Mouse (Mus musculus): Measurements from ENCODE around the gene Tmed8. TPM values are rescaled to one million over a fixed set of nuclear protein-coding genes. Genes with fewer than 3 reads are reported as not detected.

Gene Tmed8
- total and polyA plus RNA-seq, 3 experiments, result 27.3 to 34.8 (median 27.9) TPM

DNA sequence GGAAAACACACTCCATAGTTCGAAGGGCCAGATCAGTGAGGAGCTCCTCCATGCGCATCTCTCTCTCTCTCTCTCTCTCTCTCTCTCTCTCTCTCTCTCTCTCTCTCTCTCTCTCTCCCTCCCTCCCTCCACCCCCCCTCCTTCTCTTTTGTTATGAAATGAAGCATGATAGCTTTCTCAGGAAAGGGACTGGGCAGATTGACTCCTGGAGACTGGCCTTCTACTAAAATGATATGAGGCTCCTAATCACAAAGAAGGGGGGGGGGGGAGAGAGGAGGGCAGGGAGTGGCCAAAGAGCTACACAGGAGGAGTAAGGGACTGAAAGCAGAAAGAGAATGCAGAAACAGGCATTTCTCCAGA lies 61.9 kb downstream of the Tmed8 start:
- Histone ChIP-seq H3K4me3 (replicated peaks in 1 of 3; ENCODE audit: low read depth in 2 of 3, low read length in 2 of 3, poor library complexity in 1 of 3) (no peak overlapping the region), H3K4me2 (ENCODE audit: insufficient read depth, low read depth, poor library complexity, severe bottlenecking) (no peak overlapping the region), H3K9me3 (replicated peaks; ENCODE audit: low read length) (no peaks in the 10 kb centered on the region), H3K79me2 (replicated peaks; ENCODE audit: control insufficient read depth, extremely low read depth, insufficient read depth, poor library complexity, severe bottlenecking) (no peaks in the 10 kb centered on the region), H3K9ac (ENCODE audit: insufficient read depth, low read depth) (no peak overlapping the region), H3K36me3 (replicated peaks in 1 of 2; ENCODE audit: control insufficient read depth in 1 of 2, insufficient read depth in 1 of 2, low read length in 1 of 2) (peaks cover 8 to 31% of the 10 kb centered on the region in 2 experiments), H3K4me1 (ENCODE audit: control insufficient read depth in 1 of 2, insufficient read depth in 2 of 2) (peaks cover 0 to 3% of the 10 kb centered on the region in 2 experiments; a peak in 1 of 4 replicates), H3K27me3 (replicated peaks) (no peaks in the 10 kb centered on the region), H3K27ac (ENCODE audit: insufficient read depth, low read depth) (no peak overlapping the region)
- dilution Hi-C loops (cut with MboI; ENCODE audit: extremely low pct_ligation_motif_present, extremely low pct_unique_long_range_greater_than_20kb, low sequenced_read_pairs), result no loop called here
- in situ Hi-C loops (cut with MboI; ENCODE audit: low pct_ligation_motif_present, low pct_unique_long_range_greater_than_20kb, low sequenced_read_pairs), result no loop called here
- no peak for TF ChIP-seq IRF4 (IDR thresholded peaks at IDR 0.05; ENCODE audit: low read depth, low read length)
- TF ChIP-seq JUND (conservative IDR thresholded peaks at IDR 0.05; ENCODE audit: low read depth, low read length), result no peak
- TF ChIP-seq KAT2A (IDR thresholded peaks at IDR 0.05; ENCODE audit: insufficient replicate concordance, low read length), result no peak
- TF ChIP-seq EP300 (IDR thresholded peaks at IDR 0.05; ENCODE audit: low read length), result no peak
- TF ChIP-seq MAFK (IDR thresholded peaks at IDR 0.05; ENCODE audit: insufficient replicate concordance, low read length), result no peak
- no peak for TF ChIP-seq CHD1 (IDR thresholded peaks at IDR 0.05; ENCODE audit: low read depth, low read length)
- no peak for TF ChIP-seq SMC3 (IDR thresholded peaks at IDR 0.05; ENCODE audit: low read depth, low read length)
- TF ChIP-seq NELFE (IDR thresholded peaks at IDR 0.05; ENCODE audit: low read depth, low read length), result no peak
- TF ChIP-seq BHLHE40 (IDR thresholded peaks at IDR 0.05; ENCODE audit: low read depth, low read length), result no peak
- TF ChIP-seq CTCF (conservative IDR thresholded peaks at IDR 0.05 in 1 of 2, IDR thresholded peaks at IDR 0.05 in 1 of 2; ENCODE audit: low read depth in 2 of 2, low read length in 2 of 2), result no peak
- no peak for TF ChIP-seq POLR2AphosphoS2 (IDR thresholded peaks at IDR 0.05; ENCODE audit: low read depth, low read length)
- TF ChIP-seq ZKSCAN1 (IDR thresholded peaks at IDR 0.05; ENCODE audit: borderline replicate concordance, low read depth, low read length), result no peak
- no peak for TF ChIP-seq CHD2 (IDR thresholded peaks at IDR 0.05; ENCODE audit: low read length)
- no peak for TF ChIP-seq JUN (IDR thresholded peaks at IDR 0.05; ENCODE audit: insufficient read depth, low read depth, low read length)
- TF ChIP-seq MYC (IDR thresholded peaks at IDR 0.05; ENCODE audit: low read depth, low read length), result no peak
- no peak for DNase-seq (ENCODE audit: extremely low read depth)

DNA sequence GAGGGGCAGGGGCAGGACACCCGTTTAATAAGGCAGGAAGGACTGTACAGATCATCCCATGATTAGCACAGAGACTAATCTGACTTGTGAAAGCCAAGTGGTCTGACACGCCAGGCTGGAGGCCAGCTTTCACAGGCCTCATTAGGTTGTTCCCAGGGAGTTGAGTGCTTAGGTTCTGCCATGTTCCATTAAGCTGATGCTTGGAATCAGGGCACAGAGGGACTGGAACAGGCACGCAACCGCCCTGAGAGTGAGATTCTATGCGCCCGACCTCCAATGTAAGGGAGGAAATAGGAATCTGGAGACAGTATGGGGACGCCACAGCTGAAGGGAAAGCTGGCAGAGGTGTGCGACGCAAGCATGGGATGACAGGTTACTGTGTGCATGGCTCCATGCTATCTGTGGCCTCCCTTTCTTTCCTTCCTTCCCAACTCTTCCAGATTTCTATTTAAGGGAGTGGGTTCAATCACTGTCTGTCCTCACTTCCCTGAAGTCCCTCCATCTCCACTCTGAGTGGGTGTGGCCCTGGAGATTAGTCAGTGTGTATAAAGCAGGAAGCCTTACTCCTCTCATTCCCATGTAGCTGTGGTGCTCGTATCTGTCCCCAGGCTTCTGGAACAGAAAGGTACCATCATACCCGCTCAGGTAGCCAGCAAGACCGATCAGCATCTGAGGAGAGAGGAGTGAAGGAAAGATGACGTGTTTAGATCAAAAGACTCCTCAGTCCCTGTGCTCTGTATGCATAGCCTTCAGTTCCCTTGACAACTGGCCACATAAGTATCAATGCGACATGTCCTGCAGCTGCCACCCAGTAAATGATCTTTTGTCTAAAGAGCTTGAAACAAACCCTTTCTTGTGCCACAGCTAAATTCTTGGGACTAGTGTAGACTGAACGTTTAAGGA lies 62.6 kb downstream of the Tmed8 start:
- Histone ChIP-seq H3K4me1 (ENCODE audit: control insufficient read depth in 1 of 2, insufficient read depth in 2 of 2) (peaks cover 0 to 3% of the 10 kb centered on the region in 2 experiments; a peak in 1 of 4 replicates), H3K9ac (ENCODE audit: insufficient read depth, low read depth) (no peak overlapping the region), H3K36me3 (replicated peaks in 1 of 2; ENCODE audit: control insufficient read depth in 1 of 2, insufficient read depth in 1 of 2, low read length in 1 of 2) (peaks cover 8 to 35% of the 10 kb centered on the region in 2 experiments), H3K4me2 (ENCODE audit: insufficient read depth, low read depth, poor library complexity, severe bottlenecking) (no peak overlapping the region), H3K9me3 (replicated peaks; ENCODE audit: low read length) (no peaks in the 10 kb centered on the region), H3K4me3 (replicated peaks in 1 of 3; ENCODE audit: low read depth in 2 of 3, low read length in 2 of 3, poor library complexity in 1 of 3) (no peak overlapping the region), H3K27me3 (replicated peaks) (no peaks in the 10 kb centered on the region), H3K27ac (ENCODE audit: insufficient read depth, low read depth) (no peak overlapping the region), H3K79me2 (replicated peaks; ENCODE audit: control insufficient read depth, extremely low read depth, insufficient read depth, poor library complexity, severe bottlenecking) (no peaks in the 10 kb centered on the region)
- no peak for TF ChIP-seq MAFK (IDR thresholded peaks at IDR 0.05; ENCODE audit: insufficient replicate concordance, low read length)
- no peak for TF ChIP-seq SIN3A (IDR thresholded peaks at IDR 0.05; ENCODE audit: low read length)
- TF ChIP-seq EP300 (IDR thresholded peaks at IDR 0.05; ENCODE audit: low read length), result no peak
- TF ChIP-seq MYC (IDR thresholded peaks at IDR 0.05; ENCODE audit: low read depth, low read length), result no peak
- TF ChIP-seq RAD21 (IDR thresholded peaks at IDR 0.05; ENCODE audit: low read depth, low read length), result no peak
- TF ChIP-seq JUND (conservative IDR thresholded peaks at IDR 0.05; ENCODE audit: low read depth, low read length), result no peak
- no peak for TF ChIP-seq RCOR1 (conservative IDR thresholded peaks at IDR 0.05; ENCODE audit: low read depth, low read length)
- TF ChIP-seq SMC3 (IDR thresholded peaks at IDR 0.05; ENCODE audit: low read depth, low read length), result no peak
- TF ChIP-seq E2F4 (IDR thresholded peaks at IDR 0.05; ENCODE audit: insufficient replicate concordance, low read depth, low read length), result no peak
- TF ChIP-seq JUN (IDR thresholded peaks at IDR 0.05; ENCODE audit: insufficient read depth, low read depth, low read length), result no peak
- no peak for TF ChIP-seq MAZ (IDR thresholded peaks at IDR 0.05; ENCODE audit: low read depth, low read length)
- no peak for TF ChIP-seq KAT2A (IDR thresholded peaks at IDR 0.05; ENCODE audit: insufficient replicate concordance, low read length)
- no peak for TF ChIP-seq NELFE (IDR thresholded peaks at IDR 0.05; ENCODE audit: low read depth, low read length)
- TF ChIP-seq CTCF (conservative IDR thresholded peaks at IDR 0.05 in 1 of 2, IDR thresholded peaks at IDR 0.05 in 1 of 2; ENCODE audit: low read depth in 2 of 2, low read length in 2 of 2), result no peak
- DNase-seq (ENCODE audit: extremely low read depth), result no peak
- dilution Hi-C loops (cut with MboI; ENCODE audit: extremely low pct_ligation_motif_present, extremely low pct_unique_long_range_greater_than_20kb, low sequenced_read_pairs) (no loop called here), in situ Hi-C loops (cut with MboI; ENCODE audit: low pct_ligation_motif_present, low pct_unique_long_range_greater_than_20kb, low sequenced_read_pairs) (no loop called here)

Data from CH12.LX (cell line).